Mouse (Mus musculus) WW6 (cell line): ENCODE results near the gene Per1.

Source experiments
- DNase-seq: peaks from one replicate; pipeline ENCODE4 v3.0.0-alpha.2; 2013; ENCODE audit warnings: low read depth, low spot score

Per1 gene

DNA sequence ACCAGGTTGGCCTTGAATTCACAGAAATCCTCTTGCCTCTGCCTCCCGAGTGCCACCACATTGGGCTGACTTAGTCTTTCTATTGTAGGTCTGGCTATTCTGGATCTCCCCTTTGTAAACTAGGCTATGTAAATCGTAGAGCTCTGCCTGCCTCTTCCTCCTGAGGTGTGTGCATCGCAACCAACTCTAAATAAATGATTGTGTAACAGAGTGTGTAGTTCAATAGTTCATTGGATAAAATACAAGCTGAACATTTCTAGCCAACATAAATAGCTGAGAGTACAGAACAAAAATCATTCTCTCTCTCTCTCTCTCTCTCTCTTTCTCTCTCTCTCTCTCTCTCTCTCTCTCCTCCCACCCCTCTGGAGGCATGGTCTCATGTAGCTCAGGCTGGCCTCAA, 19.6 kb downstream of the Per1 start:
- DNase-seq, result no peak

DNA sequence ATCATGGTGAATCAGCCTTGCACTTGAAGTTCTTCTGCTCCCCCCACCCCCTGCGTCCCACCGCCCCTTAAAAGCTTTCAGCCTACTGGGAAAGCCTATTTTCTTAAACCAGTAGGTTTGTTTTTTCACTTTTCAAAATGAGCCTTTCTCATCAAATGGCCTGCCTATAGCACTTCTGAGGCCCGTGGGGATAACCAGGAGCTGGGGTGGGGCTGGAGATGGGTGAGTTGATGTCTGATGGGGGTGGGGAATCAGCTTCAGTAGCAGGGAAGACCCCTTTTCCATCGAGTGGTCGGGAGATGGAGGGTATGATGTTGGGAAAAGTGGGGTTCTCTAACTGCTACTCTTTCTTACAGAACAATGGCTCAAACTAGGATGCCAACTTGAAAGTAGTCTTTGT, 21.8 kb downstream of the Per1 start:
- DNase-seq, result no peak

DNA sequence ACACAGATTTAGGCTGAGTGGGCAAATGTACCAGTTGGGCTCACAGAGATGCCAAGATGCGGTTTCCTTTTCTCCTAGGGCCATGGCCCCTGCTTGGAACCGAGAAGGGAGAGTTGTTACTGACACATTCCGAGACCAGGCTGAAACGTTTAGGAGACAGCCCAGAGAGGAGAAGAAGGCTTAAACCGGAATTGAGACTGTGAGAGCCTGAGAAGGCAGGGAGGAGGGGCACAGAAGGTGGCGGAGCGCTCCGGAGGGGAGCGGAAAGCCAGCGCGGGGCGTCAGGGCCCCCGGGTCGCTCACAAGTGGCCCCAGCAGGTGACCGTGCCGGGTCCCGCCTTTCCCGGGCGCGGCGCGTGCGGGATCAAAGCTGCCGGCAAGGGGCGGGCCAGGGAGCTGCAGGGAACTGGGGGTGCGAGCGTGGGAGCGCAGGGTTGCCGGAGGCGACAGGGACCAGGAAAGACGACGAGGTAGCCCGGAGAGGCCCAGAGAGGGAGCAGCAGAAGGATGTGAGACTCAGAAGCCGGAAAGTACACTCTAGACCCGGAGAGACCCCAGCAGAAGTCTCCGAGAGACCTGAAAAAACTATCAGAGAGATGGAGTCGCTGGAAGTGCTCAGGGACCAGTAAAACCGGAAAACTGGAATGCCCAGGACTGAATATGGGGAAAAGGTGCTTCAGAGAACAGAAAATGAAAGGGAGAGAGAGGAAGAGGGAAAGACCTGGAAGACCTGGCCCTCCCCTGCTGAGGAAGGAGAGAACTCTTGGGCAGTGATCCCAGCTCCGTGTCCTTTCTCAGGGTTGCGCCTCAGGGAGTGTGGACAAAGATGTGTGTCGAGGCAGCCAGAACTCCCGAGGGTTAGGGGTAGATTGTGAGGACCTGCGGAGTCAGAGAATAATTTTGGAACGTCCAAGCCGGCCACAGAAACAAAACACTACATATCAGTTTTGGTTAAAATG, 23.0 kb downstream of the Per1 start:
- DNase-seq, result no peak

DNA sequence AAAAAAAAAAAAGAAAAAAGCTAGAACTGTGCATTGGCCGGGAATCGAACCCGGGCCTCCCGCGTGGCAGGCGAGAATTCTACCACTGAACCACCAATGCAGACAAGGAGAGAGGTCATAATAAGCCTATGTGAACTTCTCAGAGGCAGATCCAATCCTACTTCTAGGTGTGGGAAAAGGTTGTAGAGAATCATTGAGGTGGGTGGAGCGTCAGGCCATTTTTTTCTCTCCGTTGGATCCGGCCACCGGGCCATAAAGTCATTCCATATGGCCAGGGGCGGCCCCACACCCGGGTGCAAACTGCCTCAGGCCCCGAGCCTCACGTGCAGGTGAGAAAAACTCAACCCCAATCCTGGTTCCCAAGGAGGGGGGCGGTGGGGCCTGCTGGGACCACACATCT, 23.7 kb downstream of the Per1 start:
- peak; percentile 80 for DNase-seq

DNA sequence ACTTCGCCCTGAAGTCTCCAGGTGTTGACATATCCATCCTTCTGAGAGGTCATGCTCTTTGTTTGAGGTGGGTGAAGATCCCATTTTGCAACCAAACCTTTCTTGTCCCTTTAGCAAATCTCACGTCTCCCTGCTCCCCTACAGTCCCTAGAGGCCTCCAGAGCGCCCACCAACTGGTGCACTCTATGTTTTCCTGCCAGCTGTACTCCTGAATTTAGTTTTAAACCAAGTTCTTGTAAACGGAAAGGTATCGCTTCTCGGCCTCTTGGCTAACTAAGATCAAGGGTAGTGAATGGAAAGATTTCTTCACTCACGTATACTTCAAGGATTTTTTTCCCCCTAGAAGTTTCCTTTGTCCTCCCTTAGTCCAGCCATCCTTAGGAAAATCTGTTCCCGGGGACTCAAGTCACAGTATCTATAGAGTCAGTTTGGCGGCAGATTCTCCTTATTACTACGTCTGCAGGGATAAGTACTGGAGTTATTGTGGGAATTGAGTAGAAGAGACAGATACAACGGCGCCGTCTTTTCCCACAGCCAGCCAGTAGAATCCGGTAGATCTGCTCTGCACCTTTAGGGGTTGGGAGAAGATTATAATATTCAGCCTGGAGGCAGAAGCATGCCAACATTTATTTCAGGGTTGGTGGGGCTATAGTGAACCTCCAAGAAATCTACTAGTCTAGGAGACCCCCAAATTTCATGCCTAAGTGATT, 24.6 kb downstream of the Per1 start:
- DNase-seq, result no peak

DNA sequence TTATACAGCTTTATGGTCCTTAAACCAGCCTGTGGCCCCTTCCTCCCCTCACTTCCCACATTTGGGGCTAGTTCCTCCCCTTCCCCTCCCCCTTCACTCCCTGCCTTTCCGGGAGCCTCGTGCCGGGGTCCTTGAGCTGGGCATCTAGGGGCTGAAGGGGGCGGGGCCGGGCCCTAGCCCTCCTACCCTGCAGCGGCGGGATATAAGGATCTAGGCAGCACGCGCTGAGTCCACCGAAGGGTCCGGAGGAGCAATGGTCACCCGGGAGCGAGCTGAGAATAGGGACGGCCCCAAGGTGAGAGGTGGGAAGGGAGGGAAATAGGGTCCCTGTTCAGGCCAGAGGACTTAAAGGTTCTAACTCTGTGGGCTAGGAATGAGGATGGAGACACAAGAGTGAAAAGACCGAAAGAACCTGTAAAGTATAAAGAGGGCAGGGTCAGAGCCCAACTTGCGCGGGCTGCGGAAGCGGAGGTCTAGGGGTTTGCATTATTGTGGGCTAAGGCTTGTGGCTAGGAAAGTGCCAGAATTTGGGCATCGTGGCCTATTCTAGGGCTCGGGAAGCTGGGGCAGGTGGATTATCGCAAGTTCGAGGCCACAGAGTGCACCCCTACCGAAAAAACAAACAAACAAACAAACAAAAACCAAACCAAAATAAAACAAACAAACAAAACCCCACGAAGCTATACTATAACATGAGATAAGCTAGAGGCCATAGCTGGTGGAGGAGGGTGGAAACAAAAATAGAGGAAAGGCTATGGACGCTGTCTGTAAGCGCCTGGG, 25.4 kb downstream of the Per1 start, which contains the start of gene Hes7:
Gene Hes7, plus strand, starts transcription at position 184 of the 780 bp plus-strand sequence.
- DNase-seq, result no peak

DNA sequence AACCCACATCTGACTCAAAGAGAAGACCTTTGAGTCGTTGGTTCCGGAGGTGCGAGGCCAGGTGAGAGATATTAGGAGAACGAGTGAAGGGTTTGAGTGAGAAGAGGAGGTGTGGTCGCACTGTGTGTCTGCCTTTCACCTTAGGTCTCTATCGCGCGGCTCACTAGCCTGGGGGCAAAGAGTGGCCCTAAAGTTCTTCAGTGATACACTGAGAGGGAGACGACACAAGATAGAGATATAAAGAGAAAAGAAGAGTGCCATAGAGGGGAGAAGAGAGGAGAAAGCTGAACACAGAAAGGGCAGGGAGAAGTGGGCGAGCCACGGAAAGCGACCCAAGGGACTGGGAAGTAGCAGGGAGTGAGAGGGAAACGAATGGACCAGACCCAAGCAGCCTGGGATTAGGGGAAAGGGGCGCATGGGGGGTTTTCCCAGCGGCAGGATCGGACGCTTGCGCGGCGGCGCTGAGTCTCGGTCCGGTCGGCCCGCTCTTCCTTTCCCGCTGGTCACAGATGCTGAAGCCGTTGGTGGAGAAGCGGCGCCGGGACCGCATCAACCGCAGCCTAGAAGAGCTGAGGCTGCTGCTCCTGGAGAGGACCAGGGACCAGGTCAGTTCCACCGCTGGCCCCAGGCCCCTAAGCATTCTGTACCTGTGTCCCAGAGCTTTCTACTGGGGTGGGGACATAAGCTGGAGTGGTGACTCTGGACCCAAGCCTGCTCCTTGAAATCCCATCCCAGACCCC, 26.2 kb downstream of the Per1 start:
- DNase-seq, result no peak

DNA sequence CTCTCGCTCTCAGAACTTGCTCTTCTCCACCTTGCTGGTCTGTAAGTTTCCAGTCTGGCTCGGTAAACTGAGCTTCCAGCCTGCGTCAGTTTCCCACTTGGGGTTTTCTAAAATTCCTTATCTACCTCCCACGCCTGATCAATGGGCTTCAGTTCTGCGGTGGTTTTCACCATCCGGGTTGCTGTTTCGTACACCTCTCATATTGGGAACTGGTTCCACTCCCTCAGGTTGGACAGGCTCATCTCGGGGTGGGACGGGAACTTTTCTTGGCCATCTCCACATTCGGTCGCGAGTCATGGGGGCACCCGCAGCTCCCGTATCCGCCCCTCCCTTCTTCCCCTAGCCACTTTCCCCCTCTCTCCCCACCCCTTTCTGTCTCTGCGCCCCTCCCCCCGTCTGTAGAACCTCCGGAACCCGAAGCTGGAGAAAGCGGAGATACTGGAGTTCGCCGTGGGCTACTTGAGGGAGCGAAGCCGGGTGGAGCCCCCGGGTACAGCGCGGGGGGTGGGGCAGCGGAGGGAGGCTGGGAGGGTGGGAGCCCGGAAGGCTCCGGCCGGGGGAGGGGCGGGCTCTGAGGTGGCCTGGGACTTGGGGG, 26.8 kb downstream of the Per1 start:
- no peak for DNase-seq

DNA sequence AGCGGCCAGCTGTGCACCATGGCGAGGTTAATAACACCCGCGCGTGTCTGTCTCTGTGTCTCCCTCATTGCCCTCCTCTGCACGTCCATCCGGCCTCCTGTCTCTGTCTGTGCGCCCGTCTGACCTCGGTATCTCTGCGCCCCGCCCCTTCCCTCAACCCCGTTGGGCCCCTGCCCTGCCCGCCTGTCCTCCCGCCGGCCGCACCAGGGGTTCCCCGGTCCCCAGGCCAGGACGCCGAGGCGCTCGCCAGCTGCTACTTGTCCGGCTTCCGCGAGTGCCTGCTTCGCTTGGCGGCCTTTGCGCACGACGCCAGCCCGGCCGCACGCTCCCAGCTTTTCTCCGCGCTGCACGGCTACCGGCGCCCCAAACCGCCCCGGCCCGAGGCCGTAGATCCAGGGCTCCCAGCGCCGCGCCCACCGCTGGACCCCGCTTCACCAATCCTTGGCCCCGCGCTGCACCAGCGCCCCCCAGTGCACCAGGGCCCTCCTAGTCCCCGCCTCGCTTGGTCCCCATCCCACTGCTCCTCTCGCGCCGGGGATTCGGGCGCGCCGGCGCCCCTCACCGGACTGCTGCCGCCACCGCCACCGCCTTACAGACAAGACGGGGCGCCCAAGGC, 27.4 kb downstream of the Per1 start, which contains the start of gene 9130213A22Rik:
Gene 9130213A22Rik, minus strand, starts transcription at position 254 of the 616 bp plus-strand sequence.
- peak; percentile 81 for DNase-seq

DNA sequence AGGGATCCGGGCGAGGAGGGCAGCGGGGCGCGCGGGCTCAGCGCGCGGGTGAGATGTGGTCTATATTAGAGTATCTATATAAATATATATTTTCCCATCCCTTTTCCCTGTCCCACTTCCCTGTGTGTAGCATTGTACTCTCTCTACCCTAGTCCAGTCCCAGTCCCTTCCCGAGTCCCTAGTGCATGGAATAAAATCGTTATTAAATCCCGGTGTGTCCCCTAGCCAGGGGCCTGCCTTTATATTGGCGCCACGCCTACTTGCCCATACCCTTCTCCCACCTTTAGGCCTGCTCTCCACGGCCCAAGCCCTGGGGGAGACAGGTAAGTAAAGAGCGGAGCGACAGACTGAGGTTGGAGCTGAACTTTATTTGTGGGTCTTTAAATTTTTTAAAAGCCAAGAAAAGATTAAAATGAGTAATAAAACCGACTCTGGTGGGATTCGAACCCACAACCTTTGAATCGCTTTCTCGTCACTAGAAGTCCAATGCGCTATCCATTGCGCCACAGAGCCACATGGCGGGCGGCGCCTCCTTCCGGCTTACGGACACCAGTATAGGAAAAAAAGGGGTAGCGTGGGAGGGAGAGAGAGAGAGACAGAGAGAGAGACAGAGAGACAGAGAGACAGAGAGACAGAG, 28.2 kb downstream of the Per1 start:
- DNase-seq, result peak; percentile 78

DNA sequence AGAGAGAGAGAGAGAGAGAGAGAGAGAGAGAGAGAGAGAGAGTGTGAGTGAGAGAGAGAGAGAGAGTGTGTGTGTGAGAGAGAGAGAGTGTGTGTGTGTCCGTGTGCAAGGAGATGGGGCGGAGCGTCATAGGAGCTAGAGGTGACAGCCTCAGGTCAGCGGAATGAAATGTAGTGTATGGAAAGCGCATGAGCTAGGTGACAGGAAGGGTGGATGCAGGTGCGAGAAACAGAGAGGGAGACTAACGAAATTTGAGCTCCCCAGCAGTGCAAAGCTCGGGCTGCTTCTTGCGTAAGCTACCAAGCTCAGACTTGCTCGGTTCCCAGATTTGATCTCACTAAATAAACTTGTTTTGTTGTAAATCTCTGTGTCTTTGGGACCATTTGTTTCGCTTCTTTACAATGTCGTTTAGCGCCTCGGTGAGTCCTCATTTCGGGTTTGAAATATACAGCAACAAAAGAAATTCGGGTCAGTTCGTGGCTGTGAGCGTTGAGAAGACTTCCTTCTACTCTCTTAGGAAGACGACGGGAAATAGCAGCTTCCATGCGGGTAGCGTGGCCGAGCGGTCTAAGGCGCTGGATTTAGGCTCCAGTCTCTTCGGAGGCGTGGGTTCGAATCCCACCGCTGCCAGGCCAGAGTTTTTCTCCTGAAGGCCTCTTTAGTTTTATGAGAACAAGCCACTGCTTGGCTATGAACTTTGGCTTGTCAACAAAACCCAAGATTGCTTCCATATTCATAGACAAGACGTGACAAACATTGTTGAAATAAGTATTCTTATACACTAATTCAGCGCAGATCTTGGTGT, 28.9 kb downstream of the Per1 start:
- DNase-seq, result peak; percentile 82

DNA sequence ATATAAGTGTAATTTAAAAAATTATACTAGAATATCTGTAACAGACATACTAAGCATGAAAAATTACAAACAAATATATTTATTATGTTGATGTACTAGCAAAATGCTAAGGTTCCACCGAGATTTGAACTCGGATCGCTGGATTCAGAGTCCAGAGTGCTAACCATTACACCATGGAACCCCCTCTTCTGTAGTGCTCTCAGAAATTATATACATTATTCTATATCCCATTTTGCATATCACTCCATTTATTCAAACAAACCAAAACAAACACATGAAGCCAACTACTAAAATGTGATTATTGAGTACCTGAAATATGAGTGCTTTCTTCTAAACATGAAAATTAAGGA, 29.5 kb downstream of the Per1 start:
- DNase-seq, result peak; percentile 61

DNA sequence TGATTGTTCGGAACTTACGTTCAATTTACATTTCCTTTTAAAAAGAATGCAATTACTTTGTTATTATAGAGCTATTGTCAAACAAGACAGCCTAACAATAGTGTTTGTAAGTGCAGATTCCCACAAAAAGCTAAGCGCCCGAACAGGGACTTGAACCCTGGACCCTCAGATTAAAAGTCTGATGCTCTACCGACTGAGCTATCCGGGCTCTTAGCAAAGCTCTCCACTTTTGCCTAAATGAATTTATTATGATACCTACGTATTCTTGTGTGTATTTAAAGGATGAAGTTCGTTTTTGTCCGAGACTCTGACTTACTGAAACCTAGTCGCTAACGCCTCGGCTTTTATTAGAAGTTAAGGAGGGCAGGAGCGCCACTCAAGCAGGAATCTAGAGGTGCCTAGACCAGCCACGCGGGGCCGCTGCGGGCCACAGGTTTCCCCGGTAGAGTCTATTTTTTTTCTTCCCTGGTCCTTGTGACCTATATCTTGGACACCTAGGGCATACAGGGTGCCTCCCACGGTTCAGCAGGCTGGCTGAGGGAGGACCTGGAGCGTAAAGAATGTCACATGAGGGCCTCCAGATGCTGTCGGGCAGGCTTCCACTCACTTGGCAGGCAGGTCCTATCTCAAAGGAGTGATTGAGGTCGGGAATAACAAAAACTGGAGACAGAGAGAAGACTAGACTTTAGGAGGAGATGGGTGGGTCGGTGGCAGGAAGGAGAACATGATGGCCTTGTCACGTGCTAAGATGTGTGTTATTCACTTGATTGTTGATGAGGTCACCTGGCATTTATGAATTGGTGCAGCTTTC, 30.2 kb downstream of the Per1 start:
- DNase-seq, result peak; percentile 89

DNA sequence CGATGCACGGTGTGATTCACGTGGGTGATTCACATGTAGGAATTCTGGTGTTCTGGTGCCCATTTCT, 30.7 kb downstream of the Per1 start, which contains the start of gene Aloxe3:
Gene Aloxe3, plus strand, starts transcription at position 45 of the 67 bp plus-strand sequence.
- DNase-seq, result no peak

DNA sequence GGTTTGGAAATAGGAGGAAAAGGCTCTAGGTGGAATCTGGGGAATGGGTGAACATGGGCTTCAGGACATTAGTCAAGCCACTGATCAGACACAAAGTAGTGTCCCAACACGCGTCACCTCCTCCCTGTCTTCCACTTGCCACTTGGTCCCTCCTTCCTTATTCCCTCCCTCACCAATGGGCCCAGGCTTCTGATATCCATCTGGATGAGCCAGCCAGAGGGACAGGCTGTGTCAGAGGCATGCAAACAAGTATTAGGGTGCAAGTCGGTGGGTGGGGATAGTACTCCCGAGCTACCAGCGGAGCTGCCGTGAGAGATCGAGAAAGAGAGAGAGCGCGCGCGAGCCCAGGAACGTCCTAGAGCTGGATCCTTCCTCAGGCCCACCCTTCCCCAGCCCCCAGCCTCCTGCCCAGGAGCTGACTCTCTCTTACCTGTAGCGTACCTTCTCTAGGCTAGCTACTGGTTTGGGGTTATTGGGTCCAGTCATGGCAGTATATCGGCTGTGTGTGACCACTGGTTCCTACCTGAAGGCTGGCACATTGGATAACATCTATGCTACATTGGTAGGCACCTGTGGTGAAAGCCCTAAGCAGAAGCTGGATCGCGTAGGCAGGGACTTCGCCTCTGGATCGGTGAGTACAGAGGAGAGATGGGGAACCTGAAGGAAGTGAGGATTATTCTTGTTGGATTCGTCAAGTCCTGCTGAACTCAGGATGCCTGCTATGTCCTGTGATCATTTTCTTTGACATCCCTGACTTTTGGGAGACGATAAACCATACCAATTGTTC, 31.1 kb downstream of the Per1 start:
- DNase-seq, result no peak

DNA sequence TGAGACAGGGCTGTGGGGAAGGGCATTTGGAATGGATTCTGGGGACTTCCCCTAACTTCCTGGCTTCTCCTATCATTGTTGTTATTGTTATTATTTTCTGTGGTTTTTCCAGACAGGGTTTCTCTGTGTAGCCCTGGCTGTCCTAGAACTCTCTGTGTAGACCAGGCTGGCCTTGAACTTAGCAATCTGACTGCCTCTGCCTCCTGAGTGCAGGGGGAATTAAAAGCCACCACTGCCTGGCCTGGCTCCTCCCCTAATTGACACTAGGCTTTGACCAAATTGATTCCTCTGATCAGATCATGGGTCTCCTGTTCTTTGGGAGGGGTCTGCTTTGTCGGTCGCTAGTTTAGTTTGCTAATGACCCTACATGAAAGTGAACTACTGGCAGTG, 31.7 kb downstream of the Per1 start:
- DNase-seq, result no peak

DNA sequence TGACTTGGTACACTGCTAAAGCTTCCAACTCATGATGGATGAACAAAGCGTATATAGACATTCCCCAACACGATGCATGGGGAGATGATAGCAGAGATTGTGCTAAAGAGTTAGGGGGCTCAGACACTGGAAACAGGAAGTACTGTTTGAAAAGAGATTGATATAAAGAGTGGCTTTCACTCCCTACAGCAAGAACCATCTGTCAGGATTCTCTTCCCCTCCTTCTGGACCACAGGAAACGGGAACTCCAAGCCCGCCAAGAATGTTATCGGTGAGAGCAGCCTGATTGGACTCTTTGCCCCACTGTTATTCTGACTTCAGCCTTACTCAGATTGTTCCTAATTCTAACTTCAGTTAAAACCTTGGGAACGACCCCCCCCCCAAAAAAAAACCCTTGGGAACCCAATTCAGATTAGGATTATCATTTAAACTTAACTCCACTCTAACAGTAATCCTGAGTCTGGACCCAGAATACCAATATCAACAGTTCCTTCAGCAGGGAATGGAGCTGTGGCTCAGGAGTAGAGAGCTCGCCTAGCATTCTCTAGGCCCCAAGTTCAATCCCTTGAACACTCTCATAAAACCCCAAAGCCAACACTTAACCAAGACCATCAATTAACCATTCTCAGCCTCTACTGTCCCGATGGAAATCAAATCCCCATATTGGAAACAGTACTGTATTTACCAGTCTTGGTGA, 33.6 kb downstream of the Per1 start:
- no peak for DNase-seq

DNA sequence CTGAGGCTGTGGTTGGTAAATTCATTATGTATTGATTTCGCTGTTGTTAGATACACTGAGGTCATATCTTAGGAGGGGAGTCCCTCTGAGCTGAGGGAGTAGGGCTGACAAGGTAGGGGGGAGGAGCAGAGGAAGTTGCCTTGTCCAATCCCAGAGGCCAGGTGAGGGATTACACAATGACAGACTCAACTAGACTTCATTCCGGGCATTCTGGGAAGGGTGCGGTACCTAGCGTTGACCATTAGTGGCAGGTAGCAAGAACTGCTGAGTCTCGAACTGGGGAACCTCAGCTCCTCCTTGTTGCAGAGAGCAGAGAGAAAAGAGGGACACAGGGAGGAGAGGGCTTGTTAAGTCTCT, 38.5 kb downstream of the Per1 start:
- no peak for DNase-seq
